Mouse (Mus musculus) neural tube, embryonic 10.5 days (tissue): ENCODE data around the gene Usp30.

Experiments used
- DNase-seq: peaks from one replicate; pipeline ENCODE4 v3.0.0-alpha.2; 2017; ENCODE audit warnings: low spot score; ENCODE audit errors: extremely low spot score

Gene Usp30

DNA sequence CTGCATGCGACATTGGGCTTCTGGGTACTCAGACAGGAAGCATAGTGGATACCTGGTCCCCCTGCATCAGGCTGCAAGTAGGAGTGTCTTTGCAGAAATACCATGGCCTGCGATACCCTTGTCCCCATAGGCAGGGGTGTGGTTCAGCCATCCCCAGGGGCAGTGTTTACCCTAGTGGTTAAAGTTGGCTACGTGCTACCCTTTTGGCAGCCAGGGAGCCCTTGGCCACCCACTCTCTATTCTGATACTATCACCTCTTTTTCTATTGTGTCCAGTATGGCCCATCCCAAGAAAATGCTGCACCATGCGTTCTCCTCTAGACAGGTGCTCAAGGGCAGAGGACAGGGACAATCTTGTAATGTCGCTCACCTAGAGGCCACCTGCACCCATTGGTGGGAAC, 89.5 kb downstream of the Usp30 start:
- DNase-seq, result no peak

DNA sequence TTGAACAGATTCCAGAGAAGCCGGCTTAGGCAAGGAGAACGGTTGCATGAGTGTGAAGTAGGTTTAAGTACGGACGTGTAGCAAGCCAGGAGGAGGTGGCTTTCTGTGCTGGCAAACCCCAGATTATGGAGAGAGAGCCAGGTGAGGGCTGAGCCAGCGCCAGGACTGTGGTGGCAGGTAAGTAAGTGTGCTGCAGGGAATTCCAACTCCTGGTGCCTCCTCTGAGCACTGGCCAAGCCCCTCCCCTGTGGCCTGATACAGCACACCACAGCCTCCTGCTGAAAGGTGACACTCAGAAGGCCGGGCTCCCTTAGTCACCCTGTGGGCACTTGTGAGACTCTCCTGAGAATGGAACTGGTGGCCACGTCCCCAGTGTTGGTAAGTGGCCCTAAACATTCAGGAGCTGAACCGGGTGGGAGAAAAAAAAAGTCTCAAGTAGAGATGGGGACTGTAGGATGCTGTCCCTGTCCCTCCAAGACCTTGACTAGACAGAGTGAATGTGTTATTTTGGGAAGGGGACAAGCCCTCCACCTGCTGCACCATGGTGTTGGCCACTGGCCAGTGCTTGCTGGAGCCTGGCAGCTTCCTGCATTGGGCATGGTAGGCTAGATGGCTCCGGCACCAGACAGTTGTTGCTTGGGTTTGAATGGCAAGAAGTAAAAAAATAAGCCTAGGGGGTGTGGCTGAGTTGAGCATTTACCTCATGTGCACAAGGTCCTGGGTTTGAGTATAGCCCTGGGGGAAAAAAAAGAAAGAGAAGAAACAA, 90.1 kb downstream of the Usp30 start:
- DNase-seq, result no peak

GRCm38 (mm10) chr5:114157236-114157635, 92.0 kb downstream of the Usp30 start:
- no peak for DNase-seq

GRCm38 (mm10) chr5:114161424-114161823, 96.2 kb downstream of the Usp30 start:
- DNase-seq, result no peak

- no peak for DNase-seq
Measured at GRCm38 (mm10) chr5:114162106-114162815, 97.0 kb downstream of the Usp30 start.

GRCm38 (mm10) chr5:114163117-114163696, 97.9 kb downstream of the Usp30 start:
- DNase-seq, result no peak

- no peak for DNase-seq
Measured at GRCm38 (mm10) chr5:114170345-114170744, 105.1 kb downstream of the Usp30 start.

DNA sequence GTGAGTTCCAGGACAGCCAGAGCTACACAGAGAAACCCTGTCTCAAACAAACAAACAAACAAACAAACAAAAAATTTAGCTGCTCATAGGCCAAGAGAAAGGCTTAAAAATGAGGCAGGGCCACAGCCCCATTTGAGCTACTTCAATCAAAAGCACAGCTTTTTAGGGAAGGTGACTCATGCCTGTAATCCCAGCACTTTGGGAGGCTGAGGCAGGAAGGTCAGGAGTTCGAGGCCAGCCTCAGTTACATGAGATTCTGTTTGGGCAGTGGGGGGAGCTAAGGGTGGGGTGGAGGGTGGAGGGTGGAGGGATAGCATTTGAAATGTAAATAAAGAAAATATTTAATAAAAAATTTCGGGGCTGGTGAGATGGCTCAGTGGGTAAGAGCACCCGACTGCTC, 107.7 kb downstream of the Usp30 start:
- DNase-seq, result no peak

DNA sequence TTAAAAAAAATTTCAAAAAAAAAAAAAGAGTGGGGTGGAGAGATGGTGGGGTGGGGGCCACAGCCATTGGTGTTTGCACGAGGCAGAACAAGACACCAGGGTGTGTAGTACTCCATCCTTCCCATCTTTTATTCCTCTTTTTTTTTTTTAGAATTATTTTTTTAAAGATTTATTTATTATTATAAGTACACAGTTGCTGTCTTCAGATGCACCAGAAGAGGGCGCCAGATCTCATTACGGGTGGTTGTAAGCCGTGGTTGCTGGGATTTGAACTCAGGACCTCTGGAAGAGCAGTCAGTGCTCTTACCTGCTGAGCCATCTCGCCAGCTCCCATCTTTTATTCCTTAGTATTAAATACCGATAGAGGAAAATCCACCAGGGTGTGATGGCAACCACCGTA, 108.2 kb downstream of the Usp30 start:
- no peak for DNase-seq

GRCm38 (mm10) chr5:114173877-114174581, 108.8 kb downstream of the Usp30 start:
- no peak for DNase-seq
